Mouse (Mus musculus): ENCODE measurements at regions not wholly inside any gene's neighbourhood (a gene's known extent, or its start where the extent isn't known, plus 50 kb on each side); places are given as distances from the start of the nearest gene placed in this dataset.
A peak's percentile ranks its signal among the peaks of the same experiment; 100 is the strongest.

DNA sequence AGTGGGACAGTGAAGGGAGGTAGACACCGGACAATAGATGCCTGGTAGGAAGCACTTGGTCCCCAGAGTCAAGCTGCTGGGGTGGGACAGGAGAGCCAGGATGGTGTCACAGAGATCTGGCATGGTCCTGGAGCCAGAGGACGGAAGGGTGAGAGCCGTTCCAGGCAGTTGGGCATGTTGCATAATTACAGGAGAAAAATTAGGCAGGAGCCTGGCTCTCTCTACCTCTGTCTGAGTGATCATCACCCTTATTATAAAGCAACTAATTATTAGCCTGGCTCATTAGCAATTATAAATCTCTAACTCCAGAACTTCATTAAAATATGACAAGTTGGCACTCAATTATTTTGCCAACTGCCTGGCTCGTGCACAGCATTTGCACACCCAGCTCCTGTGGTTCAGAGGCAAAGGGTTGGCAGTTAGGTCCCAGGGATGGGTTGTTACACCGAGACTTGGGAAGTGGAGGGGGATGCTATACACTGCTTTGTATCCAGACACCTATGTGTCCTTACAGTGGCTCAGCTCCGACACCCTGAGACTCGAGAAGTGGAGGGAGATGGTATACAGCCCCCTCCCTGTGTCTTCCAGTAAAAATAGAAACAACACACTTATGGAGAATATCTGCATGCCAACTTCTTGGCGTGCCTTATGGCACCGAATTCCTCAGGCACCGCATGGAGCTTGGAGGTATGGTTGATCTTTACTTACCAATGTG, 203.7 kb upstream of the Sdk2 start:
- DNase-seq (ENCODE audit: low read depth, low spot score) = no peak

DNA sequence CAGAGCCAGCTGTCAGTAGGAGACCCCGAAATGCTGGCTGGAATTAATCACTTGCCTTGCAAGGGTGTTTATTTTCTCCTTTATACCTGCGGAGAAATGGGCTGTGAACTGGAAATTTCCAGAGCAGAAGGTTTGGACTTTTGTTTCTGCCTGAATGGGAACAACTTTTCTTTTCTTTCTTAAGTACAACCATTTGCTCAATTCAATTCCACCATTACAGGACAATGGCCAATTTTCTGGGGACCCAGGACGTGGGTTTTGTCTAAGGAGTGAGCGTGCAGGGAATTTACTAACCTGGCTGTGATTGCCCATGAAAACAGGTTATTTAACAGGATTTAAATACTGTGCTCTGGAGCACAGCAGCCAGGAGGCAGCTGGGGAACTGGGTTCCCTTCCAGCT, 195.1 kb upstream of the Sdk2 start:
- no peak for DNase-seq (ENCODE audit: low read depth, low spot score)

DNA sequence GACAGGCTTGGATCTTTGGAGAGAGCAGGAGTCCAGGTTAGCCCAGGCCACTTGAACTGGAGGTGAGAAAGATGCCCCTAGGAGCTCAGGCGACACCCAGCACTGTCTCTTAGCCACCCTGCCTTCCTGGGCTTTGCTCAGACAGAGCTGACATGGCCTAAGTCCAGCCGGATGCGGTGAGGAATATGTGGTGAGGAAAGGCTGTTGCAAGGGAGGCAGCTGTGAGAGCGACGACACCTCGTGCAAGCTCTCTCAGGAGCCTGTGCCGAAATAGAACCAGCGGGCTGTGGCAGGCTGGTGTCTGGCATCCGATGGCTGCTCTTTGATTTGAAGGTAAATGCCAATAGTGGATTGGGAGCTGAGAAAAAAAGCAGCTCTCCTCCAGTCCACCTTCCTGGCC, 191.4 kb upstream of the Sdk2 start:
- no peak for DNase-seq (ENCODE audit: low read depth, low spot score)

DNA sequence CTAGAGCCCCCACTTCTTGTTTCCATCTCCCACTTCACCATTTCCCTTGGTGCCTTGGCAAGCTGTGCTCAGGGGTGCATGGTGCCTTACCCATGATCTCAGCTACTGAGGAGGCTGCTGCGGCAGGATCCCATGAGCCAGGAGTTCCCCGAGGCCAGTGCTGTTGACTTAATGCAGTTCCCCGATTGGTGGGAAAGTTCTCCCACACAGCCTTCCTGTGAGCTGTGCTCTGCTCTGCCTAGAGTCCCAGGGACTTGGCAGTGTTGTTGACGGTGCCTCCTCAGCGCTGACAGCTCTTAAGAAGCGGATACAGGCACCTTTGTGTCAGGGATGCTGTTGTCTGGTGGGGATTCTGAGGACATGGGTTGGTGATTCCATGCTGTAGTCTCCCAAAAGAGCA, 190.9 kb upstream of the Sdk2 start:
- no peak for DNase-seq (ENCODE audit: low read depth, low spot score)

DNA sequence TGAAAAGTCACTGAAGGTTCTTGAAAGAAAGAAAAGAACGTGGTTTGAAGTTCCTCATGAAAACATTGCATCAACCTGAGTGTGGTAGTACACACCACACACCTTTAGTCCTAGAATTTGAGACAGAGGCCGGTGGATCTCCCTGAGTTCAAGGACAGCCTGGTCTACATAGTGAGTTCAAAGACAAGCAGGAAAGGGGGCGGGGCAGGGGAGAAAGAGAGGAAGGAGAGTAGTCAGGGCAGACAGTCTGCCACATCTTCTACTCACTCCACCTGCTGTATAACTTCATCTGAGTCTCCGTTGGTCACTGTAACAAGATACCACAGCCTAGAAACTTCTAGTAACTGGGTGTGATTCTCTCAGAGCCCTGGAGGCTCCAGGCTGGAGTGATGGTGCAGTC, 190.2 kb upstream of the Sdk2 start:
- DNase-seq (ENCODE audit: low read depth, low spot score) = no peak

DNA sequence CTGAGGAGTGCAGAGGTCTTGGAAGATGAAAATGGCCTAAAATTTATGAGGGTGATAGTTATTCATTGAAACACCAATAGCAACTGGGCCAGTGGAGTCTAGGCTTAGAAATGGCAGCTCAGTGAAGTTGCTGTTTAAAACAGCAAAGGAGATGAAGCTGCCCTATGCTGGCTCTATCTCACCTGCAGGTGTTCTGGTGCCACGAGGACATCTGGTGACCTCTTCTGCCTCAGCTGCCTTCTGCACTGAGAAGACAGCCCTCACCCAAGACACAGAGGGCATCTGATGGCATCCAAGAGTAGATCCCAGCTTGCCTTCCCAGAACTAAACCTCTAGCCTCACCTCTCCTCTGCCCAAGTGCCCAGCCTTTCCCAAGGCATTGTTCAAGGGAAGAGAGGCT, 187.5 kb upstream of the Sdk2 start:
- DNase-seq (ENCODE audit: low read depth, low spot score) = no peak

DNA sequence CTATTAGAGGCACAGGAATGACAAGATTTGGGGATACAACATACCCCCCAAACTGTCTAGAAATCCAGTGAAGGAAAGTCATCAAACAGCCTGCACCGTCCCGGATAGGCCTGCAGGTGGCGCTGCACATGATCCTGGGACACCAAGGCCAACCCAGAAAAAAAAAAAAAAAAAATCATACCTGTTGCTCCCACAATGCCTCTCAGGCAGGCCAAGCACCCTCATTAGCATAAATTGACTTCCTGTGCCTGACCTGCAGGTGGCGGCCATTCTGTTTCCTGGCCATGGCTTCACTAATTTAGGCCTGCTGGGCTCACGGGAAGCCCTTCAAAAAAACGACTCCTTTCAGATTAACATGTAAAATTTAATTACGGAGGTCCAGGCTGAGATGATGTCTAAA, 184.8 kb upstream of the Sdk2 start:
- peak; percentile 33 for DNase-seq (ENCODE audit: low read depth, low spot score)

DNA sequence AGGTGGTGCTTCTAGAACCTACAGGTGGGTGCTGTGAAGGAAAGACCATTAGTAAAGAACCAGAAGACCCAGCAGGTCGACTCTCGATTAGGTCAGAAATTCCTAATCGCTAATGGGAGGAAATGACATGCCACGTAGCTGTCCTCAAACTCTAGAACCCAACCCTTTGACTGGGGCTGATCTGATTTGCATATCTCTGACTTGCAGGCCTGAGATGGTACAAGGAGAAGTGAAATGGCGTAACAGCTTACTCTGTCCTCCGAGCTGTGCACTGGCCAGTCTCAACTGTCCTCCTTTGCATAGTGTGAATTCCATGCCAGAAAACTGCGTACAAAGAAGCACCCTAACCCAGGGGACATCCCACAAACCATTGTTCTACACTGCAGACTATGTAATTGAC, 182.4 kb upstream of the Sdk2 start:
- DNase-seq (ENCODE audit: low read depth, low spot score) = peak; percentile 41

DNA sequence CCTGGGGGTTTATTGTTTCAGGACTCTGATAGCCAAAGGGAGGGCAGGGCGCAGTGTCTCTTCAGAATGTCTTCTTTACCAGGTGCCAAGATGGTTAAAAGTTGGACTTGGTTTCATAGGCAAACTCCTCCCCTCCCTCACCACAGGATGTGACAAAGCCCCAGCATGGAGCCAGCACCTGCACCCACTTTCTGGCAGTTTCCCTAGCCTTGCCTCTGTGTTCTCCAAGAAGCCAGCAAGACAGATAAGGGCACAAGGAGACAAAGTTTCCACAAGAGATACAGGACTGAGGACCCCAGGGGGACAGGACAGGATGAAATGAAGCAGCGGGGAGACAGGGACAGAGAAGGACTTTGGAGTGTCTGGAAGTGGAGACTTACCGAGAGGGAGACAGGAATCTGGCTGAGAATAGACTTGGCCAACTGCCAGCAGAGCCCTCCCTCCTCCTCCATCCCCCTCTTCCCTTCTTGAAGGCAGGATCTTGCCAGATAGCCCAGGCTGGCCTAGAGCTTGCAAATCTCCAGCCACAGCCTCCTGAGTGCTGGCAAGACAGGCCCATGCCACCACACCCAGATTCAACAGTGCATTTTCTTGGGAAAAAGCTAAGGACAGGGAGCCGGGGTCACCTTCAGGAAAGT, 181.5 kb upstream of the Sdk2 start:
- DNase-seq (ENCODE audit: low read depth, low spot score) = no peak

DNA sequence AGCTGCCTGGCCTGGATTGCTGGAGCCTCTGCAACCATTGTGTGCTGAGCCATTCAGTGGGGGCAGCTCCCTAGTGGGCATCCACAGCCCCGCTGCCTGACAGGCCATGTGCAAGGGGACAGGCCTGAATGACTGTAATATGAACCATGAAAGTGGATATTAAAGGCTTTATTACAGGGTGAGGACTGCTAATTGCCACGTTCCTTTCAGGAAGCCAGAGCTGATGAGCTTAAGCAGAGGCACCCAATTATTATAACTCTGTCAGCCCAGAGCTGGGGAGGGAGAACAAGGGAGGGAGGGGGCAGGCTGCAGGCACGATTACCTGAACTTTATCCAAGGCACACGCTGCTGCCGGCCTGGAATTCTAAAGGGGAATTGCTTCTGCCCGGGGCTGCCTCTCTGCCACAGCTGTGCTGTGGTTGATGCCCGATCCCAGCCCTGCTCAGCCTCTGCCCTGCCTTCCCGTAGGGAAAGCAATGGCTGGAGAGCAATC, 172.5 kb upstream of the Sdk2 start:
- no peak for DNase-seq (ENCODE audit: low read depth, low spot score)

DNA sequence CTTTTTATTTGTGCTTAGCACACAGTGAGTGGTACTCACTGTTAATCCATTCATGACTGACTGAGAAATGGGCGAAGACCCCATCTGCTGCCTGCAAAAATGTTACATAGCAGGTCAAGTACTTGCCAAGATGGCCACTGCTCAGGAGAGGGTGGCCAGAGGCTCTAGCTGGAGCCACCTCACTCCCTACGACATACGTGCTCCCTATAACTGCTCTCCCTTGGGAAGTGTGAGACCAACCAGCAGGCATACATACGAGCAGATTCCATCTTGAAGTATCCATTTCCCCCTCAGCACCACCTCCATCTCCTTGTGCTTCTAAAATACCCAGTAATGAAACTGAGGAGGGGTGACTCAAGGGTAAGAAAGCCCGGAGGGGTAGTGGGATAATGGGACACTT, 172.0 kb upstream of the Sdk2 start:
- DNase-seq (ENCODE audit: low read depth, low spot score) = no peak

DNA sequence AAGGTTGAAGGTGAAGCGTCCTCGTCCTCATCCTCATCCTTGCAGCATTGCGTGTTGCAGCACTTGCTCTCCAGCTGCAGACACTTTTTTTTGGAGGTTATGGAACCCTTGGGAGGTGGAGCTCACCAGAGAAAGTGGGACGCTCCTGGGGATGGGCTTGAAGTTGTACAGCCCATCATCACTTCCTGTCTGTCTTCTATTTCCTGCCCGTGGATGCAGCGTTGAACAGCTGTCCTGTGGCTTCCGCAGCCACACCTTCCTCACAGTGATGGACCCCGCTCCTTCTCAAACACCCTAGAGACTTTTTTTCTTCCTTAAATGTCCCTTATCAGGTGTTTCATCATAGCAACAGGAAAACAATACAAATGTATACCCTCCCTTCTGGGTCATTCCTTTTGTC, 171.5 kb upstream of the Sdk2 start:
- no peak for DNase-seq (ENCODE audit: low read depth, low spot score)

DNA sequence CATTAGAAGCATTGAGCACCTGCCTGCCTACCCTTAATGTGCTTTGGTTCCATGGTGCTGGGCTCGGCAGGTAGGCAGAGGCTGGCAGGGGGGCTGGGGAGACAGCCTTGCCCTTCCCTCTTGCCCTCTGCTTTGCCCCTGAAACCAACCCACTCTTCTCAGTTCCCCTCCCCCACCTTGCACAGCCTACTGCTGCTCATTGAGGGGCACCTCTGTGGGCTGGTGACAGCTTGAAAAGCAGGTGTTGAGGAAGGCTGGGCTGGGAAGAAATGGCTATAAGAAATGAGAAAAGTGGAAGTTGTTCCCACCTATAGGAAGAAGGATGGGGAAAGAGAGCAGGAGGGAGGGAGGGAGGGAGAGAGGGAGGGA, 167.7 kb upstream of the Sdk2 start:
- DNase-seq (ENCODE audit: low read depth, low spot score) = no peak

DNA sequence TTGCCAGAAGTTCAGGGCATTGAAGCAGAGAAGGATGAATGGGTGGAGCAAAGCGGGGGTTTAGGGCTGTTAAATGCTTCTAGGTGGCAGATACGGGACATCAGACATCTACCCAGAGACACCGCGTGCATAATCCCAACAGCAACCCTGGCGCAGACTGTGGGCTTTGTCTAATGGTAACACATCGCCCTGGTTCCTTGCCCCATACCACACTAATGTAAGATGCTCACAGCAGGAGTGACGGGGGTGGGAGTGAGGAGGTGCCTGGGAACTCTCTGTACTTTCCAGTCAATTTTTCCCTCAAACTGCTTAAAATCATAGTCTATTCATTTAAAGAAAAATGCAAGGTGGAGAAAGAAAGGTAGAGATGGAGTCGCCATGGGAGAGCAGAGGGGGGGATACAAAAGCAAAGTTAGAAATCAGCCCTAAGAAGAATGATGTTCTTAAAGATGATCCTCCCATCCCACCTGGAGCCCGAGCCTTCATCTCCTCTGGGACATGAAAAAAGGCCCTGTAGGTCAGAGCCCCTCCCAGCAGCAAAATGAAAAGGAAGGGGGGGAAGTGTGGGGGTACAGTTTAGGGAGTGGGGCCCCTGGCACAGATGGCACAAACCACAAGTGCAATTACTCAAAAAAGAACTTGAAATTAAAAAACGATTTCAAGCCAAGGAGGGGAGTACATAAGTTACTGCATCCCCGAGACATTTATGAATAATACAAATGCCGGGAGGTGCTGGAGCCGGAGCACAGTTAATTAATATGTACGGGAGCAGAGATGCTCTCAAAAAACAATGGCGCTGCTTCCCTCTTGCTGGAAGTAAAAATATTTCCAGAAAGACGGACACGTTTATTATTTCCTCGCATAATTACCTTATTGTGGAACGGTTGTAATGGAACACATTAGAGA, 167.0 kb upstream of the Sdk2 start:
- DNase-seq (ENCODE audit: low read depth, low spot score) = no peak

DNA sequence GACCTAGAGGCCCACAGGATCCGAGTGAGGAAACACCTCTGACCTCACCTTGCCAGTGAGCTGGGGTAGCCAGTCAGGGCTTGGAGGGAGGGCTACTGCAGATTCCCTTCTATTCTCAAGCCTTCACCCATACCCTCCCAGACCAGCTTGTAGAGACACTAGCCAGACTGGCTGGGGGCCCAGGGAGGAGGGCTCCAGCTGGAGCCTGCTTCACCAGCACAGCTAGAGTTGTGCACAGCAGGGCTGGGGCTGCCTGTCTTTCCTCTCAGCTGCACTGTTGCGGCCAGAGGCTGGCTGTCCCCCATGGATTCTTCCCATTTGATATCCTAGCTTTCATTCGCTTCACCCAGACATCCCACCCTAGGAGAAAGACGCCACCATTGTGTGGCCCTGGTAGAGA, 165.0 kb upstream of the Sdk2 start:
- DNase-seq (ENCODE audit: low read depth, low spot score) = no peak

DNA sequence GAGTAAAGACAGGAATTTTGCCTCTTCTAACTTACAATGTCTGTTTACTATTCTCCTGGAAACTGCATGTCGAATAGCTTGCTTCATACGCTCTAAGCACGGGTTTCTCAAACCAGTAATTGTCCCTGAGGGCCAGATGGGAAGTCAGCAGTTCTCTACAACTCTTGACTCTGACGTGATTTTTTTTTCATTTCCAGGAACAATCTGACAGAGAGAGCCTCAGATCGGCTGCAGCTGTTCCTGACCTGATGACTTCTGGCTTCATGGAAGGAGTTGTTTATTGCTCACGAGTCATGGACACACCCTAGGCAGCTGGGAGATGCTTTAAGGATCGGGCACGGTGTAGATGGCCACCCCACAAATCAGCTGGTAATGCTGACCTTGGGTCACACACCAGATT, 162.9 kb upstream of the Sdk2 start:
- DNase-seq (ENCODE audit: low read depth, low spot score) = no peak

DNA sequence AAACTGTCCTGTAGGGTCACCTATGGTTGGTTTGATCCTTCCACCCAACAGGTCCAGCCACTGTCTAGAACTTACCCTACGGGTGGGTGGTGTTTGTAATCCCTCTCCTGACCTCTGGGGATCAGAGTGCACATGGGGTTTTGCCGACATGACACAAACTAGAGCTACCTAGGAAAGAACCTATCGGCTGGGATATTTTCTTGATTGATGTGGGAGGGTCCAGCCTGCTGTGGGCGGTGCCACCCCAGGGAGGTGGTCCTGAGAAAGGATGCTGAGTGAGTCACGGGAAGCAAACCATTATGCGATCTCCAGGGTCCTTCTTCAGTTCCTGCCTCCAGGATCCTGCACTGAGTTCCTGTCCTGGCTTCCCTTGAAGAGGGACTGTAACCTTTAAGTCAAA, 162.3 kb upstream of the Sdk2 start:
- no peak for DNase-seq (ENCODE audit: low read depth, low spot score)

DNA sequence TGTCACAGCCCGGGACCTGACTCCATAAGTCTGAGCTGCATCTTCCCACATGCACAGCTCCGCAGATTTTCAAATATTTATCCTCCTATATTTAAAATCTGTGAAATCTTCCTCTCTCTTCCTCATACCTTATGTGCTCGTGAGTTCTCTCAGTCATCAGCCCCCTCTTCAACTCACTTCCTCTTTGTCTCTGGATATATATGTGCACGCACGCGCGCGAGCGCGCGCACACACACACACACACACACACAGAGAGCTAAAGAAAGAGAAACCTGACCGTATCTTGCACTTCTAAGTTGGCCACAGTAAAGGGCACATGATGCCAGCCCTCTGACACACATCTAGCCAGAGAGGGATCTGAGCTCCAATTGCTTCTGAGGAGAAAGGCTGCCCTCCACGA, 159.7 kb upstream of the Sdk2 start:
- DNase-seq (ENCODE audit: low read depth, low spot score) = peak; percentile 45

DNA sequence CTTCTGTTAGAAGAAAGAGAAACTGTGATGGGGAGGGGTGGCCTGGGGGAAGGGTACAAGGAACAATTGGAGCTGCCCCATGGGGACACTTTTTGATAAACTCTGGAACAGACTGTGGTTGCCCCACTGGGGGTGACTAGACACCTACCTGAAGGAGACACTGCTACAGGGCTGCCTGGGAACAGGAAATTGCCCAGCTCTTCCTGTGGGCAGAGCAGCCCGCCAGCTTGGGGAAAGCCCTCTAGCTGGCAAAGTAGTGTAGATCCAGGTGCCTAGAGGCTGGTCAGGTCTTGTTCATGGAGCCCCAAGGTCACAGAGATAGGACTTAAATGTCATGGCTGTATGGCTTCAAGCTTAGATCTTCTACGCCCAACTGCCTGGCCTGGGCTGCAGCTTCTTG, 157.9 kb upstream of the Sdk2 start:
- no peak for DNase-seq (ENCODE audit: low read depth, low spot score)

DNA sequence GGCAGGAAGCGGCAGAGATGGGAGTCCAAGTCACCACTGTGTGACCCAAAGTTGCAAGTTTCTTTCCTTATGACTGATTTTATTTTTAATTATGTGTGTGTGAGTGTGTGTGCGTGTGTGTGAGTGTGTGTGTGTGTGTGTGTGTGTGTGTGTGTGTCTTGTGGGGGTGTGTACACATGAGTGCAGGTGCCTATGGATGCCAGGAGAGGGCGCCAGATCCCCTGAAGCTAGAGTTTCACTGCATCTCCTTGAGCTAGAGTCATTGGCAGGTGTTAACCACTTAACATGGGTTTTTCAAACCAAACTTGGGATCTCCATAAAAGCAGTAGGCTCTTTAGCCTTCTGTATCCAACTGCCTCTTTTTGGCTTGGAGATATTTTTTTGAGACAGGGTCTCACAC, 156.2 kb upstream of the Sdk2 start:
- DNase-seq (ENCODE audit: low read depth, low spot score) = no peak

DNA sequence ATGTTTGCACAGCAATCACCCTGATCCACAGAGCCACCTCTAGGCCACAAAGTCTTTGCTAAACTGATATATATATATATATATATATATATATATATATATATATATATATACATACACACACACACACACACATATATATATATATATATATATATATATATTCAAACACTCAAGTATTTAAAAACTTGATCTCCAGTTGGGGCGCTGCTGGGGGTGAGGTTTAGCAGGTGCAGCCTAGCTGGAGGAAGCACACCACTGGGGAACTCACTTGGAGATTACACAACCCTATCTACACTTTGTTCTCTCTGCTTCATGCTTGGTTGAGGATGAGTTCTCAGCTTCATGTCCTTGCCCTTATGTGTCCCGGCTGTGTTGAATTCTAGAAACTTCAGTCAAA, 153.6 kb upstream of the Sdk2 start:
- DNase-seq (ENCODE audit: low read depth, low spot score) = no peak

DNA sequence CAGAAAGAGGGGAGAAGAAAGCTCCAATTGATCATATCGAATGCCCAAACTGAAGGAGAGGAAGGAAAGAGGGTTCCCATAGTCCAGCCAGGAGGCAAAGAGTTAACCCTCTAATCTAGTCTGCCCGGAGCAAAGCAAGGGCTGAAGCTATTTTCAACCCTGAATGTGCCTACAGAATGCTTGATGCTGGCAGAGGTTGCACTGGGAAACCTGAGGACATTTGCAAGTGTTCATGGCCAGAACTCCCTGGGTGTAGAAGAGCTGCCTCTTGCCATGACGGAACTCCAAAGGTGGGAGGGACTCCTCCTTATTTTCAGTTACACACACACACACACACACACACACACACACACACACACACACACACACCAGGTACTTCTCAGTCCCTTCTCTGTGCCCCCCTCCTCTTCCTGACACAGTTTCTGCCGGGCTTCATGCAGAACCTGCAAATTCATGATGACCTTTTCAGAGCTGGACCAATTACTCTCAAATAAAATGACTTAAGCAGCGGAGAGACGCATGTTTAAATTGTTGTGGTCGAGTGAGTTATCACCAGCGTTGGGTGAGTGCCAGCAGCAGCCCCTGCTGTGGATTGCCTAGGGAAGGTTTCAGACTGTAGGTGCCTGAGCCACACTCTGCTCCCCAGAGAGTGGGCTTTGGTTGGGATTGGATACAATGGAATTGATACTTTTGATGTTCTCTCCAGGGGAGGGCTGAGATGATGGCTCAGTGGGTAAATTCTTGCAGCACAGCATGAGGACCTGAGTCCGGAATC, 152.1 kb upstream of the Sdk2 start:
- no peak for DNase-seq (ENCODE audit: low read depth, low spot score)
